Mouse (Mus musculus): ENCODE results near the gene Nynrin. TPM values are rescaled to one million over a fixed set of nuclear protein-coding genes. Genes with fewer than 3 reads are reported as not detected.
A peak's percentile ranks its signal among the peaks of the same experiment; 100 is the strongest.

Gene Nynrin
- 2.8 and 3.9 TPM in 2 replicates for total RNA-seq (2015)
- 1.9 and 2.7 TPM in 2 replicates for total RNA-seq (2017)

DNA sequence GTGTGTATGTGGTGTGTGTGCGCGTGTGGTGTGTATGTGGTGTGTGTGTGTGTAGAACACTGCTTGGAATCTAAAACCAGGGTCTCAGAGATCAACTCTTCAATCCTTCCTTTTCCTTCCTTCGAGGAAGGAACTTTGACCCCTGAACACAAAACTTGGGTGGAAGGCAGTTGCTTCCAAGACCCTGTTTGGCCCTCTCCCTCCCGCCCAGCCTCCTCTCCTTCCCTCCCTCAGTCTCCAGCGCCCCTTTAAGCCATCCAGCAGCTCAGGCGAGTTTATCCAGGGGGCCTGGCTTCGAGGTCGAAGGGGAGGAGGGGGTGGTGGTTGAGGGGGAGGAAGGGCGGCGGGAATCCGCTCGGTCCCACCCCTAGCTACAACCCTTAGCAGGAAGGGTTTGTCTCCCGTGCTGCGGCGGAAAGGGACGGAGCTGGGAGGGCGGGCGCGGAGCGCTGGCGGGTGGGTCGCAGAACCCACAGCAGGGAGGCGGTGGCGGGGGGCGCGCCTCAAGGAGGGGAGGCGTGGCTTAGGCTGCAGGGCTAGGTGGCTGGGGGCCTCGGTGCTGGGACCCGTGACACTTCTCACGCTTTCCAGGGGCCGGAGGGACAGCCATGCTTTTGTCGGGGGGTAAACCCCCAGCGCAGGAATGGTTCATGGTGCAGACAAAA lies at the start of gene Nynrin:
Nynrin (plus strand) TSS at position 390 of the 665 bp plus-strand sequence.
- peak; percentile 75 for ATAC-seq (replicated peaks; ENCODE audit: poor library complexity)

DNA sequence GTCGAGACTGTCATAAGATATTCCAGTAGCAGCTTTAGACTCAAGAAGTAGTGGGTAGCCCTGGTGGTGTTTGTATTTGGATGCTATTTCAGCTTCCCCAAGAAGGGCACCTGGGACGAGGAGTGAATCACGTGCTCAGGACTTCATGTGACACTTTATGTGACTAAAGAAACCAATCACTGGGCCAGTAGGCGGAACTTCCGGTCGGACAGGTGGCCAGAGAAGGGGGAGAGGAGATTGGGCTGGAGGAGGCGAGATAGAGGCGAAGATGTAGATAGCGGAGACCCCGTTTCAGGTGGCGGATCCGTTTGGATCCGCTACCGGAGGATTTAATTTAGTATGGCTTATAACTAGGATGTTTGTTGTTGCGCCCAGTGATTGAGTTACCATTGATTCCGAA lies 38.9 kb upstream of the Nynrin start:
- ATAC-seq (replicated peaks; ENCODE audit: poor library complexity): no peak

DNA sequence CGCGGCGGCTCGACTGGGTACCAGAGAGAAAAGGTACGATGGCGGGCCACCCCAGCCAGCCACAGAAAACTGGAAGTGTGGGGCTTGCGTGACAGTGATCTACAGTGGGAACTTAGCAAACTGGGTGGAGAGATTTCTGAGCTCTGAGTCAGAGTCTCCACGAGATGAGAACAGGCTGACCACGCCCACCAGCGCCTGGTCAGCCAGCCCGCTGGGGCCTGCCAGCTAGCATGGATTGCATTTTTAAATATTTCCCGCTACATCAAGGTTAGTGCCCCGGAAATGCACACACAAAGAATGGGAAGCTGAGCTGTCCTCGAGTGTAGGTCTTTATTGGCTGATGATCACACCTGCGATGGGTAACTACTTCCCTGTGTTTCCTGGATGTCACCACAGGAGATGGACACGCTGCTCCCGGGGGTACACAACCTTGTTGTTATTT lies 38.5 kb upstream of the Nynrin start:
- no peak for ATAC-seq (replicated peaks; ENCODE audit: poor library complexity)

DNA sequence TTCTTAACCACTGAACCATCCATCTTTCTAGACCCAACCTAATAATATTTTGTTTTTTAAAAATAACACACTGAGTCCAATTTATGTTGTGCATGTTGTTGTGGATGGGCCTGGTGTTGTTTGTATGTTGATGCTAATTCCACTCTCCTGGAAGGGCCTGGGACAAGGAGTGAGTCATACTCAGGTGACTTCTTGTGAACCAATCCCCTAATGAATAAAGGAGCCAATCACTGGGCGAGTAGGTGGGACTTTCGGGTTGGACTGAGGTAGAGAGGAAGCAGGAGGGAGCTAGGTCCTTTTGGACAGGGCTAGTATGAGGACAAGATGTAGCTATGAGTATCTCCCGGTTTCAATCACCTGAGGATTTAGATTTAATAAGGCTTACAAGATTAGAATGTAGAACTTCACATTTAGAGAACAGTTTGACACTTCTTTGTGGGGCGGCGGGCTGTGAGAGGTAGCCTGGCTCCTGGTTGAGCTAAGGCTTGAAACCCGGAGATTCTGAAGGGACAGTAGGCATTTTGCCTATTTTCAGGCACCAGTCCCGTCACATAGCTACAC lies 33.9 kb upstream of the Nynrin start:
- no peak for ATAC-seq (replicated peaks; ENCODE audit: poor library complexity)

DNA sequence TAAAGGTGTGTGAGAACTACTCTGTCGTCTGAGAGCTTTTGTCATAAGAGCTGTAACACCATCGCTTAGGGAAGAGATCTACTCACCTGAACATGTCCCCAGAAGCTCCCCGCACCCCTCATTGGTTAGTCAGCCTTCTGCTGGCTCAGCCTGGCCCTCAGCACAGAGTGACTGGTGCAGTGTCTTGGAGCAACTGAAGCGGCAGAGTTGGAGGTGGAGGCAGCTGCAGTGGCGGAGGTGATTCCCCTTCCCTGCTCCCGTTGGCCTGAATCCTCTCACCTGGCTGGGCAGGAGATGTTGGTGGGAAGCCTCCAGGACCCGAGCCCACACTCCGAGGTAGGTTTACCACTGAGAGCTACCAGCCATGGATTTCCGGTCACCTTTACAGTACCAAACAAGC lies 33.2 kb upstream of the Nynrin start:
- ATAC-seq (replicated peaks; ENCODE audit: poor library complexity): no peak

DNA sequence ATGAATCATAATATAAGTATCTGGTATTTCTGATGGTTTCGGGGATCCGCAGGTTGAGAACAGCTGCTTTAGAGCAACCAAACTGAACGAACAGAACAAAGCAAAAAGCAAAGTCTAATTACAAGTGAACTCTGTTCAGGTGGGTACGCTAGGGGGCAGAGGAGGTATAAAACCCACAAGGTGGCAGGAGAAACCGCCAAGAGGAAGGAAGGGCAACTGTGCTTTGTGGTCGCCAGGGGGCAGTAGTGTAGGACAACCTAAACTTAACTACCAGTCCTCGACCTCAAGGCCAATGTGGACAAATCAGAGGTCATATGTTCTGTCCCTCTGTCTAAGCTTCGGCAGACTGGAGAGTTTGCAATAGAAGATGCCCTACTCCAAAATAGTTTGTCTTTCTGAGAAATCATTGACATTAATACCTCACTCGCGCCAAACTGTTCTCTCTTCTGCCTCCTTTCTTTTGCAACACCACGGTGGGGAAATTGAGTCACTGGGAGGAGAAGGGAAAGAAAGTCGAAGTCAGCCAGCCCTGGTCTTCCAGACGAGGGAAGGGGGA lies 31.3 kb upstream of the Nynrin start:
- peak; percentile 98 for ATAC-seq (replicated peaks; ENCODE audit: poor library complexity)

DNA sequence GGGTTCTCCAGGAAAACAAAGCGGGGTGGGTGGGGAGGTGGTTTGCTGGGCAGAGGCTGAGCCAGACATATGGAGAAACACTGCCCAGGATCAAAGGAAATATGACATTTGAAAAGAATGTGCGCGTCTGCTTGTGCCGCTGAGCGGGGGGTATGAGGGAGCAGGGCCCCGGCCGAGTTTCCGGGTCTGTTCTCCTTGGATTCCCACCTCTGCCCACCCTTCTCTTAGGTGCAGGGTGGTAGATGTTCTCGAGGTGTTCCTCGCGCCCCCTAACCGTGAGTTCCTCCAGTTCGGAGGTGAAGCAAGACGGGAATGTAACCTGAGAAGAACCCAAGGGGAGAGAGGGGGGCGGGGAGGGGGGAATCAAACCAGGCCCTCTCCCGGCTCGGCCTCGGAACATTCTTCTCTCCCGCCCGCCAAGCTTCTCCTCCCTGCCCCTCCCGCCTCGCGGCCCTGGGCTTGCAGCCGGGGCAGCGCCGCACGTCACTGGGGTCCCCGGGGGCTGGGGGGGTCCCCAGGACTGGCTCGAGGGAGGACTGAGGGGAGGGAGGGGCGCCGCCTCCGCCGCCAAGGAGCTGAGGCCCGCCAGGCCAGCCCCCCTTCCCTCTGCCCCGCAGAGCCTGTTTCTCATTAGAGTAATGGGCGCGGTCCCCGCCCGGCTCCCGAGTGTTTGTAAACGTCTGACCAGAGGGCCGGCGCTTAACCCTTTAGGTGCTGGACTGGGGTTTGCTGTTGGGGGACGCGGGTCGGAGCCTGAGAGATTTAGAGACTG lies 30.6 kb upstream of the Nynrin start, which contains the start of gene Nfatc4:
Nfatc4 (plus strand) TSS at position 154 of the 772 bp plus-strand sequence.
- ATAC-seq (replicated peaks; ENCODE audit: poor library complexity): no peak

DNA sequence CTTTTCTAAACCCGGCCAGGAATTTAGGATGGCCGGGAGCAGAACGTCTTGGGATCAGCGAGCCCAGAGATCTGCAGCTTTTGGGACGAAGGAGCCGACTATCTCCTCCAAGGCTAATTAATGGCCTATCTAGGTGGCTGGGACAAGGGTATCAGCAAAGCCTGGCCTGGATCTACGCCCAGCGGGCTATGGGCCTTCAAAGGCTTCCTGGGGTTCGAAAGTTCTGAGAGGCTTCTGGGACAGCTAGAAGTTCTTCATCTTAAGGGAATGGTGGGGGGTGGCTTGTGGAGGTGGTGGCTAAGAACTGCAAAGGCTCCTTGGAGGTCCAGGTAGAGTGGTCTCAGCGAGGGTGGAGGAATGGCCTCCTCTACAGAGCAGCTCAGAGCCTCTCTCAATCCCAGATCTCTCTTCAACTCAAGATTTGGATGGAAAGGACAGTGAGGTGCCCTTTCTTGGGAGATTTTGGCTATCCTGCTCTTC lies 29.8 kb upstream of the Nynrin start:
- ATAC-seq (replicated peaks; ENCODE audit: poor library complexity): no peak

DNA sequence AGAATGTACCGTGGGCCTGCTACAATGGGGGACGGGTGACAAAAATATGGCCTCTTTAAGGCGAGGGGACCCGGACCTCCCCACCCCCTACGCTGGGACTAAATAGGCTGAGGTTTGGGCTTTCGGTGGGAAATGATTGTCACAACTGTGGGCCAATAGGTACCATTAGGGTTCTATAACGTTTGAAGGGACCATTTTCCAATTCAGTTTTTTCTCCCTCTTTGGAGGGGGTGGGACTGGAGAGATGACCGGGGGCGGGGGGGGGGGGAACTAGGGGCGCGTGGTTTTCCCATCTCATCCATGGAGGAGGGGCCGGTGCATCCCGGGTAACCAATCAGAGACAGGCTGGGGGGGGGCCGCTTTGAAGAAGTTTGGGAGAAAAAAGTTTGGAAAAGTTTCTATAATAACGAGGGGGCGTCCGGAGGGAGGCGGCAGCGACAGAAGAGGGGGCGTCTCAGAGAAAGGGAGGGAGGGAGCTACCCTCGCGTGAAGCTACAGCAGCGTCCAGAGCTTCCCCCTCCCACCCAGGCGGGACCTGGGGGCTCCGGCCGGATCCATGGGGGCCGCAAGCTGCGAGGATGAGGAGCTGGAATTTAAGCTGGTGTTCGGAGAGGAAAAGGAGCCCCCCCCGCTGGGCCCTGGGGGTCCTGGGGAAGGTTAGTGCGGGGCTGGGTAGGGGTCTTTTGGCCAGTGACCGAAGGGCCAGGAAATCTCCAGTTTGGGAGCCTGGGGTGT lies 29.2 kb upstream of the Nynrin start:
- no peak for ATAC-seq (replicated peaks; ENCODE audit: poor library complexity)

DNA sequence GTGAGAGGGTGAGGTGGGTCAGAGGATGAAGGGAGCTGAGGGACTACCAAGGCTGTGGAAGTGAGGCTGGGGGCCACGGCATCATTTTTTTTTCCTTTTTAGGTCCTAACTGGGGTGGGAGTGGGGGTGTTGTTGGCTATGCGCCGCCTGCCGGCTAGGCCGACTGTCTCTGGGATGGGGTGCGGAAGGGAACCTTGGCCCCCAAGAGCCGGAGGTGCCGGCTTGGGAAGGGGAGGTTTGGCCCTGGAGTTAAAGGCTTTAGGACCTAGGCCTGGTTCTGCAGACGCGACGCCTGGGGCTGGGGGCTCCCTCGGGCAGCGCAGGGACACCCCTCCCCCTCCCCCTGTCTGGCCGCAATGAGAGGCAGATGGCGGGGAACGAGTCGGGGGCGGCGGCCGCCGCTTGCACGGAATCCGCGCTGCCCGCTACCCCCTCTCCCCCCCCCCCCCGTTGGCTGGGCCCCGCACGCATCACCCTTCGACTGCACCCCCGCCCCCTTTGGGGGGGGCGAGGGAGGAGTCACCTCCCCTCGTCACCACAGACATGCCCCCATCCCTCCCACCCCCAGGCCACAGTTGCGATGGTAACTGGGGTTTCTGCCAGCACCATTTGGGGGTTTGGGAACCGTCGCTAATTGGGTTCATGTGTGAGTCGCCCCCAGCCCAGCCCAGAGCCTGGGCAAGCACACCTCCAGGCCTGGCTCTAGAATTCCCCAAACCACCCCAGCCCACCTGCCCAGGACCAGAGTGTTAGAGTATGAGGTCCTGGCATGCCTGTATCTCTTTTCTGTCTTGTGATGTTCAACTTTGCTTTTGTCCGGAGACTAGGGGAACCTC lies 28.4 kb upstream of the Nynrin start:
- no peak for ATAC-seq (replicated peaks; ENCODE audit: poor library complexity)

DNA sequence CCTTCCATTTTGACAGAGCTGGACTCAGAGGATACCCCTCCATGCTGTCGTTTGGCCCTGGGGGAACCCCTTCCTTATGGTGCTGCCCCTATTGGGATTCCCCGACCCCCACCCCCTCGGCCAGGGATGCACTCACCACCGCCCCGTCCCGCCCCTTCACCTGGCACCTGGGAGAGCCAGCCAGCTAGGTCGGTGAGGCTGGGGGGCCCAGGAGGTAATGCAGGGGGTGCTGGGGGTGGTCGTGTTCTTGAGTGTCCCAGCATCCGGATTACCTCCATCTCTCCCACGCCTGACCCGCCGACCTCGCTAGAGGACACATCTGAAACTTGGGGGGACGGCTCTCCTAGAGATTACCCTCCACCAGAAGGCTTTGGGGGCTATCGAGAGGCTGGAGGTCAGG lies 27.7 kb upstream of the Nynrin start:
- ATAC-seq (replicated peaks; ENCODE audit: poor library complexity): no peak

DNA sequence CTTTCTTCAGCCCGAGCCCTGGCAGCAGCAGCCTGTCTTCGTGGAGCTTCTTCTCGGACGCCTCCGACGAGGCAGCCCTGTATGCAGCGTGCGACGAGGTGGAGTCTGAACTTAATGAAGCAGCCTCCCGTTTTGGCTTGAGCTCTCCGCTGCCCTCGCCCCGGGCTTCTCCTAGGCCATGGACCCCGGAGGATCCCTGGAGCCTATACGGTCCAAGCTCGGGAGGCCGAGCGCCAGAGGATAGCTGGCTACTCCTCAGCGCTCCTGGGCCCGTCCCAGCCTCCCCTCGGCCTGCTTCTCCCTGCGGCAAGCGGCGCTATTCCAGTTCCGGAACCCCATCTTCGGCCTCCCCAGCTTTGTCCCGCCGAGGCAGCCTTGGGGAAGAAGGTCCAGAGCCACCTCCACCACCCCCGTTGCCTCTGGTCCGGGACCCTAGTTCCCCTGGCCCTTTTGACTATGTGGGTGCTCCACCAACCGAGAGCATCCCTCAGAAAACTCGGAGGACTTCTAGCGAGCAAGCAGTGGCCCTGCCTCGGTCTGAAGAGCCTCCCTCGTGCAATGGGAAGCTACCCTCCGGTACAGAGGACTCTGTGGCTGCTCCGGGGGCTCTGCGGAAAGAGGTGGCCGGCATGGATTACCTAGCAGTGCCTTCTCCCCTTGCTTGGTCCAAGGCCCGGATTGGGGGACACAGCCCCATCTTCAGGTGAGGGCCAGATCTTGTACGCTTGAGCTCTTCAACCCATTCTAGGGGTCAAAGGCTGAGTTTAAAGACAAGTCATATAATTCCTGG lies 27.1 kb upstream of the Nynrin start:
- no peak for ATAC-seq (replicated peaks; ENCODE audit: poor library complexity)

DNA sequence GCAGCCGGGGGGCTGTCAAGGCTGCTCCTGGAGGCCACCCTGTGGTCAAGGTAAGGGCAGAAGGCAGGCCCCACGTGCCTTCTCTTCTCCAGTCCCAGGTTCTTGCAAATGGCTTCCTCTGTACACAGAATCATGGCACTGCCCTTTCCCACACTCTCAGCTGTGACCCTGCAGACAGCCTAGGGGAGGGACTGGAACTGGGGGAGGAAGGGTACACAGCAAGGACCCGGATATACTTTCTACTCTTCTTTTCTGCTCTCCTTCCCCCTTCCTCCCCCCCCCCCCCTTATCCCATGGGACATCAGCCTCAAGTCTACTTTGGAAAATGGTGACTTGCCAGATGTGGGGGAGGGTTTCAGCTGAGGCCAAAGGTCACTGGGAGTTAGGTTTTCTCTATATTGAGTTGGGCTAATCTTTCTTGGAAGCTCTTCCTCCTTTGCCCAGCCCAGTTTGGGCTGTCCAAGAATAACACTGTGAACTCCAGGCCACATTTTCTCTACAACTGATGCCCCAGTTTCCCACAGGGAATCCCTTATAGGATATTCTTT lies 25.0 kb upstream of the Nynrin start:
- no peak for ATAC-seq (replicated peaks; ENCODE audit: poor library complexity)

DNA sequence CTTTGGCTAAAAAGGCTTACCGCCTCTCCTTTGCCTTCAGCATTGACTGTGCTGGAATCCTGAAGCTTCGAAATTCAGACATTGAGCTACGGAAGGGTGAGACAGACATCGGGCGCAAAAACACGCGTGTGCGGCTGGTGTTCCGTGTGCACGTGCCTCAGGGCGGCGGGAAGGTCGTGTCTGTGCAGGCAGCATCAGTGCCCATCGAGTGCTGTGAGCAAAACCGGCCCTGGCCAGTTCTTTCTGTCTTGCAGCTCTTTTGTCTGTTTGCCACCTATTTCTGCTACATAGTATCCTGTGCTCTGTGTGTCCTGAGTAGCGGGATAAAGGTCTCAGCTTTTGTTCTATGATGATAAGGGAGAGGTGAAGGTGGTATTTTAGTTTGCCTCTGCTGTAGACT lies 24.0 kb upstream of the Nynrin start:
- ATAC-seq (replicated peaks; ENCODE audit: poor library complexity): no peak

DNA sequence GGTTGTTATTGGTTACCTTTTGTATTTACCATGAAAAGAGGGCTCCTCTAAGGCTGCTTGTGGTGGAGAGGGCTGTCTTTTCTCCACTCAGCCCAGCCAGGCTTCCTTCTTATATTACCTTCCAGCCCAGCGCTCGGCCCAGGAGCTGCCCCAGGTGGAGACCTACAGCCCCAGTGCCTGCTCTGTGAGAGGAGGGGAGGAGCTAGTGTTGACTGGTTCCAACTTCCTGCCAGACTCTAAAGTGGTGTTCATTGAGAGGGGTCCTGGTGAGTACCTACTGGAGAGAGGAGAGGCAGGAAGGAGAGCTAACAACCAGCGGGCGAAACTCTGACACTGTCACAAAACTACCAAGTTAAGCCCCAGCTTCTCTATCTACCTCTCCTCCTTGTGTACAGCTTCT lies 23.5 kb upstream of the Nynrin start:
- no peak for ATAC-seq (replicated peaks; ENCODE audit: poor library complexity)

DNA sequence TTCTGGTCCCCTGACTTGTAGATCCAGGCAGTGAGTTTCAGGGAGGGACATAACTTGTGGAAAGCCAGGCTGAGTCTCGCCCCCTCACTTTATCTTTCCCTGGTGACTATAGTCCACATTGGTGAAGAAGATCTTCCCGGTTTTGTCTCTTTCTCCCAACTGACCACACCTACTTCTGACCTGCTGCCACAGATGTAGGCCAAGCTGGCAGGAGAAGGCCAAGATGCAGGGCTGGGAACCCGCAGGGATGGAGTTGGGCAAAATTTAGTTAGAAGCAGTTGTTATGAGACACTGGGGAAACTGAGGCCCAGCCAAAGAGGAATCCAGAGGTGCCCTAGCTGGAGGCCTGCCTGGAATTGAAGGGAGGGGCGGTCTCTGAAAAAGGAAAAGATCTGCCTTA lies 20.7 kb upstream of the Nynrin start:
- ATAC-seq (replicated peaks; ENCODE audit: poor library complexity): no peak

DNA sequence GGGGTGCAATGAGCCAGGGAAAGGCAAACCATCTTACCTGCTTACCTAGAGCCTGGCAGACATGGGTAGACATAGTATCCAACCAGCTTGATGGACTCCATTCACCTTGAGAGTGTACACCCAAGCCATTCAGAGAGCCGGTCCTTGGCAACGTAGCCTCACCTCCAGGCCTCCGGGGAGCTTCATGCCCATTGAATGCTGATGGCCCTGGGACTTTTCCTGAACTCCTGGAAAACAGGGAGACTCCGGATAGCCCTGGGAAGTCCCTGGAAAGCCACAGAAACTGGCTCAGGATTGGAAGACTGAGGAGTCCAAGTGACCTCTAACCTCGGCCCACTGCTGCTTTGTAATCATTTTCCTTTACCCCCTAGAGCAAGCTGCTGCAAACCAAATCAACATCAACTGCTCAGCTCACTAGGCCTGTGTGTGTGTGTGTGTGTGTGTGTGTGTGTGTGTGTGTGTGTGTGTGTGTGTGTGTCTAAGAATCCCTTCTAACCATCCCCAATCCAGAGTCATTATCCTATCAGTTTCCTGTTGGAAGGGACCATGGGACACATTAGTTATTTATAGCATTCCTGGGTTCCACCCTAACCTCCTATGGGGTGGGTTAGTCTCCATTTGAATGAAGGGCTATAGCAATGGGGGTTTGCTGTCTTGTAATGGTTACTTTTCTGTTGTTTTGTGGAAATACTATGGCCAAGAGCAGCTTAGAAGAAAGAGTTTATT lies 18.8 kb upstream of the Nynrin start:
- no peak for ATAC-seq (replicated peaks; ENCODE audit: poor library complexity)

DNA sequence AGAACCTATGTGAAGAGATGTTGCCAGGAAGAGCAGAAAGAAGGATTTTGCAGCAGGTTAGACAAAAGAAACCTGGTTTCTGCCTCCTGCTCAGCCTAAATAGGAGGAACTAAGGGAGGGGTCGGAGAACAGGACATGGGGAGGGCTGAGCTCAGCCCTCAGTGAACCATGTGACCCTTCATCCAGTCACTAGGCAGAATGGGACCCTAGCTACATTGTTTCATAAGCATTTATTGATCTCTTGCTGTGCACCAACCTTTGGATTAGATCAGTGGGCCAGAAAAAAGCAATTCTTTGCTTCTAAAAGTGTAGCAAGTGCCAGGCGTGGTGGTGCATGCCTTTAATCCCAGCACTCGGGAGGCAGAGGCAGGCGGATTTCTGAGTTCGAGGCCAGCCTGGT lies 15.5 kb upstream of the Nynrin start:
- no peak for ATAC-seq (replicated peaks; ENCODE audit: poor library complexity)

All from megakaryocyte progenitor cell, adult 5-6 weeks (primary cell).